Mouse (Mus musculus) lung, embryonic 16.5 days (tissue): Measurements from ENCODE around the gene Sh3gl1. TPM values are rescaled to one million over a fixed set of nuclear protein-coding genes. Genes with fewer than 3 reads are reported as not detected.

ENCODE experiments used
- ATAC-seq: fragments of 200-750 bp; cut with Nextera tagmentation; 2 replicates; pipeline ENCODE4 v1.8.0; 2017; ENCODE audit warnings: low read depth, mild to moderate bottlenecking, moderate library complexity
- H3K27ac ChIP-seq: fragments of 300-500 bp; sonication (generic); 2 replicates; pipeline ENCODE4 v1.5.1; 2014; ENCODE audit warnings: mild to moderate bottlenecking, control low read depth, low read length
- H3K27me3 ChIP-seq: fragments of 300-500 bp; sonication (generic); 2 replicates; pipeline ENCODE4 v1.6.1; 2014; ENCODE audit warnings: low read depth, low read length, mixed read lengths; ENCODE audit not compliant: control insufficient read depth, insufficient read depth
- H3K36me3 ChIP-seq: fragments of 300-500 bp; sonication (generic); 2 replicates; pipeline ENCODE4 v1.6.1; 2014; ENCODE audit warnings: low read length; ENCODE audit not compliant: control insufficient read depth, insufficient read depth
- H3K4me1 ChIP-seq: fragments of 300-500 bp; sonication (generic); replicated peaks from 2 replicates; pipeline ENCODE4 v1.6.1; 2014; ENCODE audit warnings: low read length, mixed read lengths; ENCODE audit not compliant: control insufficient read depth, insufficient read depth
- H3K4me2 ChIP-seq: fragments of 300-500 bp; sonication (generic); 2 replicates; pipeline ENCODE4 v1.6.1; 2014; ENCODE audit warnings: low read depth, low read length, control low read depth
- H3K4me3 ChIP-seq: fragments of 300-500 bp; sonication (generic); 2 replicates; pipeline ENCODE4 v1.5.1; 2014; ENCODE audit warnings: mild to moderate bottlenecking, low read length, control low read depth
- H3K9ac ChIP-seq: fragments of 300-500 bp; sonication (generic); 2 replicates; pipeline ENCODE4 v1.6.1; 2014; ENCODE audit warnings: low read length, control low read depth
- H3K9me3 ChIP-seq: fragments of 300-500 bp; sonication (generic); 2 replicates; pipeline ENCODE4 v1.6.1; 2016; ENCODE audit warnings: low read length; ENCODE audit not compliant: control insufficient read depth
- WGBS: fragments of 180-500 bp; shearing (Covaris S2); extraction: QIAGEN DNeasy Blood & Tissue Kit; methylation state at CpG from one replicate; pipeline ENCODE4 v1.1.7; 2014; 5-methylcytosine and 5-hydroxymethylcytosine counted together
- polyA plus RNA-seq: library from polyadenylated mRNA; unstranded; fragments of >200 nt; fragmentation: Nextera tagmentation; extraction: Ambion mirVana; gene quantifications from 2 replicates; pipeline ENCODE4 v1.2.1, GENCODE M21; 2015

The Sh3gl1 gene
- polyA plus RNA-seq, 1 experiment from 2014 or later: 166 TPM

- Histone ChIP-seq H3K4me1 (no peaks in the 10 kb centered on the region), H3K27me3 (no peaks in the 10 kb centered on the region), H3K36me3 (peaks cover 56% of the 10 kb centered on the region), H3K9ac (no peak overlapping the region), H3K4me3 (no peak overlapping the region), H3K4me2 (no peak overlapping the region), H3K27ac (no peak overlapping the region), H3K9me3 (peaks cover 2% of the 10 kb centered on the region; the same call in 1 of the 2 replicates)
- ATAC-seq: no peak
- WGBS: 74% methylated on average over 15 of the region's 15 CpGs
These were observed 19.3 kb downstream of the Sh3gl1 start for GRCm38 (mm10) chr17:56016793-56017785.

DNA sequence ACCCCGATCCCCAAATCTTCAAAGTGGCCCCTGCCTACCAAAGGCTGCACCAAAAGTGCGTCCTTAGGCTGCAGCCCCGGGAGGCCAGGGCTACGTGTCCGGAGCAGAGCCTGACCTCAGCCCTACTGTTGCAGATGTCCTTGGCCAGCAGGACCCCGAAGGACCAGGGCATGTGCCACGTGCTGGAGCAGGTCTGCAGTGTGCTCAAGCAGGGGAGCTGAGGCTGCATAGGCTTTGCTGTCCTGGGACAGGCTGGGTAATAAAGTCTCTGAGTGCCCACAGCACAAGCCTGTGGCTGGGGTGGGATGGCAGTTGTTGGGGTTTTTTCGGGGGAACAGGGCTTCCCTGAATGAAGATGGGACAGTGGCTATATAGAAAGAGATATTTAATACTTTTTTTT lies 20.1 kb downstream of the Sh3gl1 start:
- 87% methylated on average over 8 of the region's 8 CpGs for WGBS
- H3K27me3 ChIP-seq: no peaks in the 10 kb centered on the region
- no peak overlapping the region for H3K4me2 ChIP-seq
- H3K27ac ChIP-seq: no peak overlapping the region
- no peaks in the 10 kb centered on the region for H3K4me1 ChIP-seq
- H3K9ac ChIP-seq: no peak overlapping the region
- no peak for ATAC-seq
- H3K36me3 ChIP-seq: peaks cover 63% of the 10 kb centered on the region
- no peak overlapping the region for H3K4me3 ChIP-seq
- peaks cover 2% of the 10 kb centered on the region; the same call in 1 of the 2 replicates for H3K9me3 ChIP-seq

- 89% methylated on average over 9 of the region's 9 CpGs for WGBS
- Histone ChIP-seq H3K27ac (no peak overlapping the region), H3K4me3 (no peak overlapping the region), H3K9me3 (peaks cover 2% of the 10 kb centered on the region; the same call in 1 of the 2 replicates), H3K9ac (no peak overlapping the region), H3K4me2 (no peak overlapping the region), H3K27me3 (no peaks in the 10 kb centered on the region), H3K4me1 (peaks cover 3% of the 10 kb centered on the region), H3K36me3 (peaks cover 64% of the 10 kb centered on the region)
- no peak for ATAC-seq
These were observed 21.1 kb downstream of the Sh3gl1 start for GRCm38 (mm10) chr17:56015293-56015692.

- no peaks in the 10 kb centered on the region for H3K27me3 ChIP-seq
- H3K4me2 ChIP-seq: no peak overlapping the region
- H3K4me1 ChIP-seq: peaks cover 16% of the 10 kb centered on the region
- ATAC-seq: no peak
- 75% methylated on average over 7 of the region's 7 CpGs for WGBS
- peaks cover 2% of the 10 kb centered on the region; the same call in 1 of the 2 replicates for H3K9me3 ChIP-seq
- H3K27ac ChIP-seq: no peak overlapping the region
- no peak overlapping the region for H3K4me3 ChIP-seq
- H3K9ac ChIP-seq: no peak overlapping the region
- H3K36me3 ChIP-seq: peaks cover 38% of the 10 kb centered on the region
These were observed 25.0 kb downstream of the Sh3gl1 start for GRCm38 (mm10) chr17:56011441-56011840.

DNA sequence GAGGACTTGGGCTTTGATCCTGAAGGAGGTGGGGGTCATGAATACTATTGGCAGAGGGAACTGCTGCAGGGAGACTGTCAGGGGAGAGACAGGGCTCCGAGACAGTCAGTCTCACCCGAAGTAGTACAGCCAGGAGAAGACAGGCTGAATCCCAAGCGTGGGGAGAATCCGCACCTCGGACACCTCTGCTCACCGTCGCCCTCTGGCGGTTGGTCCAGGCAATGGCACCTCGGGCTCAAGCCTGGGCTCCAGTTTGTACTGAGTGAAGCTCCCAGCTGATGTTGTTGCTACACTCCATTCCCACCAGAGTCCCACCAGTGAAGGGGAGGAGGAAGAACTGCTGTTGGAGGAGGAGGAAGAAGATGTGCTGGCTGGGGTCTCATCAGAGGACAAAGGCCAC lies 25.8 kb downstream of the Sh3gl1 start:
- peak overlapping the region; percentile 84; the same call in 1 of the 2 replicates for H3K4me3 ChIP-seq
- peaks cover 16% of the 10 kb centered on the region for H3K4me1 ChIP-seq
- WGBS: 15% methylated on average over 9 of the region's 9 CpGs
- H3K27ac ChIP-seq: no peak overlapping the region
- peaks cover 30% of the 10 kb centered on the region for H3K36me3 ChIP-seq
- no peaks in the 10 kb centered on the region for H3K27me3 ChIP-seq
- H3K9ac ChIP-seq: peak overlapping the region; percentile 82; the same call in 1 of the 2 replicates
- H3K9me3 ChIP-seq: peaks cover 2% of the 10 kb centered on the region; the same call in 1 of the 2 replicates
- no peak for ATAC-seq
- H3K4me2 ChIP-seq: peak overlapping the region; percentile 99

DNA sequence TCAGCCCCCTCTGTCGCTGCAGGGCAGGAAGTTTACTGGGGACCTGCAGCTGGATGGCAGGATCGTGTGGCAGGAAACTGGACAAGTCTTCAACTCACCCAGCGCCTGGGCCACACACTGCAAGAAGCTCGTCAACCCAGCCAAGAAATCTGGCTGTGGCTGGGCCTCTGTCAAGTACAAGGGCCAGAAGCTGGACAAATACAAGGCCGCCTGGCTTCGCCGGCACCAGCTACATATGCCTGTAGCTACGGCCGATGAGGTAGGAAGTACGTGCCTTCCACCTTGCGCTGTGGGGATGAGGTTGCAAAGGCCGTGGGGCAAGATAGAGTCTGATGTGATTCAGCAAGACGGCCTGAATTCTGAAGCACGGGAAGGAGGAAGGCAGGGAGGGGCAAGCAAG lies 26.2 kb downstream of the Sh3gl1 start:
- peak overlapping the region; percentile 99 for H3K4me2 ChIP-seq
- H3K4me3 ChIP-seq: peak overlapping the region; percentile 84
- WGBS: 49% methylated on average over 14 of the region's 14 CpGs
- no peak overlapping the region for H3K27ac ChIP-seq
- H3K4me1 ChIP-seq: peaks cover 16% of the 10 kb centered on the region
- no peaks in the 10 kb centered on the region for H3K27me3 ChIP-seq
- peaks cover 26% of the 10 kb centered on the region for H3K36me3 ChIP-seq
- peak overlapping the region; percentile 82 for H3K9ac ChIP-seq
- H3K9me3 ChIP-seq: peaks cover 2% of the 10 kb centered on the region; the same call in 1 of the 2 replicates
- no peak for ATAC-seq

- Histone ChIP-seq H3K4me3 (peak overlapping the region; percentile 84), H3K27ac (no peak overlapping the region), H3K27me3 (no peaks in the 10 kb centered on the region), H3K9me3 (peaks cover 2% of the 10 kb centered on the region; the same call in 1 of the 2 replicates), H3K36me3 (peaks cover 23% of the 10 kb centered on the region), H3K4me1 (peaks cover 16% of the 10 kb centered on the region), H3K4me2 (peak overlapping the region; percentile 99), H3K9ac (peak overlapping the region; percentile 82)
- no peak for ATAC-seq
- 17% methylated on average over 2 of the region's 2 CpGs for WGBS
These were observed 26.5 kb downstream of the Sh3gl1 start for GRCm38 (mm10) chr17:56009962-56010240.

- H3K4me1 ChIP-seq: peaks cover 16% of the 10 kb centered on the region
- under 1% methylated on average over 62 of the region's 62 CpGs for WGBS
- peak overlapping the region; percentile 84 for H3K4me3 ChIP-seq
- H3K9me3 ChIP-seq: peaks cover 2% of the 10 kb centered on the region; the same call in 1 of the 2 replicates
- H3K4me2 ChIP-seq: peak overlapping the region; percentile 99
- H3K36me3 ChIP-seq: peaks cover 21% of the 10 kb centered on the region
- peak overlapping the region; percentile 82 for H3K9ac ChIP-seq
- ATAC-seq: peak; percentile 93
- H3K27me3 ChIP-seq: no peaks in the 10 kb centered on the region
- H3K27ac ChIP-seq: peak overlapping the region; percentile 92
These were observed 27.1 kb downstream of the Sh3gl1 start for GRCm38 (mm10) chr17:56009088-56009961.
